Mouse (Mus musculus): Measurements from ENCODE around the gene Pex5l. TPM values are rescaled to one million over a fixed set of nuclear protein-coding genes. Genes with fewer than 3 reads are reported as not detected.

The Pex5l gene
- 0.05 TPM in 1 of 2 replicates, not detected in the other for polyA plus RNA-seq (2012; rRNA removed)

GRCm38 (mm10) chr3:33142901-33143461 is at the start of gene Pex5l:
Pex5l (minus strand) TSS chr3:33143247.

Data from liver, embryonic 14 days (tissue).